Mouse (Mus musculus) testis, adult 2 months (tissue): Measurements from ENCODE around the gene Heg1.

ENCODE experiments used
- CTCF ChIP-seq: fragments of 200-500 bp; IDR thresholded peaks from 2 replicates; pipeline ENCODE4 v1.5.1; 2012; ENCODE audit warnings: low read depth, mild to moderate bottlenecking, inconsistent platforms, low read length, moderate library complexity; ENCODE audit not compliant: control insufficient read depth, insufficient read depth, insufficient replicate concordance
- POLR2A ChIP-seq: fragments of 200-500 bp; IDR thresholded peaks from 2 replicates; pipeline ENCODE4 v1.6.1; 2012; ENCODE audit warnings: low read depth, mild to moderate bottlenecking, inconsistent platforms, low read length, moderate library complexity; ENCODE audit not compliant: control insufficient read depth

DNA sequence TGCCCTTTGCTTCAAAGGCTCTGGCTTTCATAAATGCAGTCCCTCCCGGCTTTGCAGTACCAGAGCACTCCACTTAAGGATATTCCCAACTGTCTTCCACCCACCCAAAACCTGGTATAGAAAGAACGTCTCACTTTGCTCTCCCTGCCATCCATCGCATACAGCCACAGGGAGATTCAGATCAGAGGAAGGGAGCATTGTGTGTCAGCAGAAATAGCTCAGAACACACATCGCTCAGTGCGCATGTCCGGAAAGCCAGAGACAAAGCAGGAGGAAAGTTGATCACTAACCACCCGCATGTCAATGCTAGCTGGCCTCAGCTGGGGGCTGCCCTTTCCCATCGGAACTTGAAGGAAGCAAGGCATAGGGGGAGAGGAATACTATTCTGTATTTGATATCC, 71.1 kb downstream of the Heg1 start:
- no peak for TF ChIP-seq POLR2A
- no peak for TF ChIP-seq CTCF
